Mouse (Mus musculus) cerebellum, postnatal 10 days (tissue): ENCODE data around the gene Rflnb.
A peak's percentile ranks its signal among the peaks of the same experiment; 100 is the strongest.

Source experiments
- DNase-seq, 2 experiments: peaks; one replicate each; pipeline ENCODE4 v3.0.0; 2021; ENCODE audit warnings: mixed read lengths in 2 of 2

The Rflnb gene

GRCm38 (mm10) chr11:75985948-75986347, 41.6 kb downstream of the Rflnb start:
- no peak for DNase-seq

- no peak for DNase-seq
Observed at GRCm38 (mm10) chr11:75984581-75984980, 43.0 kb downstream of the Rflnb start.

- DNase-seq = no peak
Observed at GRCm38 (mm10) chr11:75983194-75983593, 44.4 kb downstream of the Rflnb start.

- no peak for DNase-seq
Observed at GRCm38 (mm10) chr11:75980413-75980812, 47.2 kb downstream of the Rflnb start.

- DNase-seq = no peak
Observed at GRCm38 (mm10) chr11:75978051-75978450, 49.5 kb downstream of the Rflnb start.

- no peak for DNase-seq
Observed at GRCm38 (mm10) chr11:75976748-75977147, 50.8 kb downstream of the Rflnb start.

- peak; percentile 42 to 56 for DNase-seq
Observed at GRCm38 (mm10) chr11:75973988-75974387, 53.6 kb downstream of the Rflnb start.

GRCm38 (mm10) chr11:75972916-75973567, 54.5 kb downstream of the Rflnb start:
- DNase-seq = peak; percentile 36 to 41

- no peak for DNase-seq
Observed at GRCm38 (mm10) chr11:75972188-75972587, 55.4 kb downstream of the Rflnb start.

GRCm38 (mm10) chr11:75970629-75971028, 57.0 kb downstream of the Rflnb start:
- DNase-seq = no peak
